Mouse (Mus musculus) midbrain, postnatal 0 days (tissue): ENCODE data around the gene Inhbe. TPM values are rescaled to one million over a fixed set of nuclear protein-coding genes. Genes with fewer than 3 reads are reported as not detected.

Source experiments
- ATAC-seq: fragments of 200-750 bp; cut with Nextera tagmentation; 2 replicates; pipeline ENCODE4 v1.8.0; 2017; ENCODE audit warnings: moderate number of reproducible peaks, mild to moderate bottlenecking, moderate TSS enrichment, moderate library complexity; ENCODE audit not compliant: low FRiP score
- DNase-seq: peaks from one replicate; pipeline ENCODE4 v3.0.0-alpha.2; 2015; ENCODE audit warnings: low spot score
- H3K27ac ChIP-seq: fragments of 300-500 bp; sonication (generic); 2 replicates; pipeline ENCODE4 v1.5.1; 2014; ENCODE audit warnings: low read depth, mild to moderate bottlenecking, low read length, mixed read lengths
- H3K27me3 ChIP-seq: fragments of 300-500 bp; sonication (generic); 2 replicates; pipeline ENCODE4 v1.6.1; 2014; ENCODE audit warnings: low read length, control low read depth, mixed read lengths; ENCODE audit not compliant: insufficient read depth
- H3K36me3 ChIP-seq: fragments of 300-500 bp; sonication (generic); 2 replicates; pipeline ENCODE4 v1.6.1; 2014; ENCODE audit warnings: low read length, control low read depth, mixed read lengths; ENCODE audit not compliant: insufficient read depth
- H3K4me1 ChIP-seq: fragments of 300-500 bp; sonication (generic); 2 replicates; pipeline ENCODE4 v1.6.1; 2014; ENCODE audit warnings: mild to moderate bottlenecking, control low read depth, antibody characterized with exemption, low read length, mixed read lengths; ENCODE audit not compliant: insufficient read depth
- H3K4me2 ChIP-seq: fragments of 300-500 bp; sonication (generic); 2 replicates; pipeline ENCODE4 v1.6.1; 2014; ENCODE audit warnings: low read depth, mild to moderate bottlenecking, low read length, mixed read lengths; ENCODE audit not compliant: poor library complexity, severe bottlenecking
- H3K4me3 ChIP-seq: fragments of 300-500 bp; sonication (generic); 2 replicates; pipeline ENCODE4 v1.5.1; 2014; ENCODE audit warnings: low read depth, mild to moderate bottlenecking, low read length, moderate library complexity
- H3K9ac ChIP-seq: fragments of 300-500 bp; sonication (generic); replicated peaks from 2 replicates; pipeline ENCODE4 v1.6.1; 2014; ENCODE audit warnings: mild to moderate bottlenecking, low read length, moderate library complexity, mixed read lengths; ENCODE audit not compliant: poor library complexity, severe bottlenecking
- H3K9me3 ChIP-seq: fragments of 300-500 bp; sonication (generic); 2 replicates; pipeline ENCODE4 v1.6.1; 2016; ENCODE audit warnings: low read length, control low read depth
- CTCF ChIP-seq: IDR thresholded peaks from 2 replicates; pipeline ENCODE4 v1.5.1; 2016; ENCODE audit warnings: antibody characterized with exemption, mild to moderate bottlenecking
- WGBS: fragments of 180-500 bp; shearing (Covaris S2); extraction: QIAGEN DNeasy Blood & Tissue Kit; methylation state at CpG from one replicate; pipeline ENCODE4 v1.1.7; 2014; 5-methylcytosine and 5-hydroxymethylcytosine counted together
- polyA plus RNA-seq: library from polyadenylated mRNA; unstranded; fragments of >200 nt; fragmentation: Nextera tagmentation; extraction: Ambion mirVana; gene quantifications from 2 replicates; pipeline ENCODE4 v1.2.1, GENCODE M21; 2015
- total RNA-seq: library from RNA; depleted of rRNA; stranded (reverse); fragments of >200 nt; gene quantifications from 2 replicates; pipeline ENCODE4 v1.2.3, GENCODE M21; 2014

The Inhbe gene
- total and polyA plus RNA-seq, 2 experiments from 2014 or later: not detected

- WGBS: 6% methylated on average over 29 of the region's 29 CpGs
- peaks cover 3% of the 10 kb centered on the region; the same call in 1 of the 2 replicates for H3K4me1 ChIP-seq
- DNase-seq: no peak
- peak overlapping the region; percentile 36 for H3K9ac ChIP-seq
- H3K4me2 ChIP-seq: peak overlapping the region; percentile 56
- H3K27ac ChIP-seq: no peak overlapping the region
- no peak for ATAC-seq
- H3K27me3 ChIP-seq: peaks cover 61% of the 10 kb centered on the region
- no peaks in the 10 kb centered on the region for H3K9me3 ChIP-seq
- peak overlapping the region; percentile 30 for H3K4me3 ChIP-seq
- TF ChIP-seq CTCF: no peak
- no peaks in the 10 kb centered on the region for H3K36me3 ChIP-seq
Observed at GRCm38 (mm10) chr10:127326828-127327227, 27.4 kb downstream of the Inhbe start.

DNA sequence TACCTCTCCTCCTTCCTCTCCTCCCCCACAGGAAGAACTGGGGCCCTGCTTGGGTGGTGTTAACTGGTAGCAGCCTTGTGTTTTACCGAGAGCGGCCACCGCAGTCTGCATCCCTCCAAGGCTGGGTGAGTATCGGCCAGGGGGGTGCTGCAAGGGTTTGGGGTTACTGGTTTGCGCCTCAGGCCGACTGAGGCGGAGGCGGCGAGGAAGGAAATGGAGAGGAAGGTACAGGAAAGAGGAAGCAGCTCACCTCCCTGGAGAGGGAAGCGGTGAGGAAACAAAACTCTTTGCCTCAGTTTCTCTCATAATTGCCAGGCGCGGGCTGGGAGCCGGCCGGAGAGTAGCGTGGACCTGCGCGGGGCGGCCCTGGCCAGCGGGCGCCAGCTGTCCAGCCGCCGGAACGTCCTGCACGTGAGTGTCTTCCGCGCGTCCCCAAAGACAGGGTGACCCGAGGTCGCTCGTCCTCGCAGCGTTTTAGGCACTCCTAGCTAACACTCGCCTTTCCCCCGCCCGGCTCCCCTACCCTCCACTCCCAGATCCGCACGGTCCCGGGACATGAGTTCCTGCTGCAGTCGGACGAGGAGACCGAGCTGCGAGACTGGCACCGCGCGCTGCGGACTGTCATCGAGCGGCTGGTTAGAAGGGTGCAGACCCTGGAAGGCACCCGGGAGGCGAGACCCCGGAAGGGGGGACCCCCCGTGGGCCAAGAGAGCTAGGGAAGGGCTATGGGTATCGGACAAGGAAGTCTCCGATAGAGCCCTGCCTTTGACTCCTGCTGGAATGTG lies 28.0 kb downstream of the Inhbe start:
- 2% methylated on average over 52 of the region's 54 CpGs for WGBS
- Histone ChIP-seq H3K4me3 (peak overlapping the region; percentile 30), H3K9ac (peak overlapping the region; percentile 36), H3K9me3 (no peaks in the 10 kb centered on the region), H3K27me3 (peaks cover 61% of the 10 kb centered on the region), H3K27ac (no peak overlapping the region), H3K4me1 (peaks cover 3% of the 10 kb centered on the region; the same call in 1 of the 2 replicates), H3K36me3 (no peaks in the 10 kb centered on the region), H3K4me2 (peak overlapping the region; percentile 56)
- DNase-seq: no peak
- no peak for TF ChIP-seq CTCF
- no peak for ATAC-seq

DNA sequence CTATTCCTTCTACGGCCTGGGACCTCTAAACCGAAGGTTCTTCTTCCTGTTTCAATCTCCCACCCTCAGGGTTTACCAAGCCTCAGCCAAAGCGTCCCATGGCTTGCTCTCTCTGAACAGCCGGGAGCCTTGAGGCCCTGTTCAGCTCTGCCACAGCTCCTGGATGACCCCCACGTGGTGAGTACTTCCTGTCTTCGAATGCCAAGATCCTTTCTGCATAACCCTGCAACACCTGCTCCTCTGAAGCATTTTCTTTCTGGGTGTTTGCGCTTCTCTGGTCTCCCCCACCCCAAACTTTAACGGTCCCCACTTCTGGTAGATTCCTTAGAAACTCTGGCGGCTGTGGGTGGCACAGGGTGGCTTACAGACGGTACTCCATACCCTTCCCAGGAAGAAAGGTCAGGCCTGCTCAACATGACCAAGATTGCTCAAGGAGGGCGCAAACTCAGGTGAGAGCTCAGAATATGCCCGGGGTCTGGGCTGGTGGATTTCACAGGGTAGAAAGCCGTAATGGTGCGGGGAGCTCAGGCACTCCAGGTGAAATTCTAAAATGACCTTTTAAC lies 28.7 kb downstream of the Inhbe start:
- Histone ChIP-seq H3K4me3 (peak overlapping the region; percentile 30; the same call in 1 of the 2 replicates), H3K4me1 (peaks cover 3% of the 10 kb centered on the region; the same call in 1 of the 2 replicates), H3K9me3 (no peaks in the 10 kb centered on the region), H3K36me3 (no peaks in the 10 kb centered on the region), H3K27ac (no peak overlapping the region), H3K27me3 (peaks cover 61% of the 10 kb centered on the region), H3K9ac (no peak overlapping the region), H3K4me2 (peak overlapping the region; percentile 56)
- 38% methylated on average over 14 of the region's 14 CpGs for WGBS
- no peak for TF ChIP-seq CTCF
- no peak for DNase-seq
- ATAC-seq: no peak

- peak; percentile 58 for TF ChIP-seq CTCF
- ATAC-seq (no peak), DNase-seq (peak; percentile 44)
- Histone ChIP-seq H3K36me3 (no peaks in the 10 kb centered on the region), H3K9ac (no peak overlapping the region), H3K4me3 (no peak overlapping the region), H3K4me2 (no peak overlapping the region), H3K9me3 (no peaks in the 10 kb centered on the region), H3K27ac (no peak overlapping the region), H3K4me1 (peaks cover 3% of the 10 kb centered on the region; the same call in 1 of the 2 replicates), H3K27me3 (peaks cover 56% of the 10 kb centered on the region)
- WGBS: 14% methylated on average over 7 of the region's 7 CpGs
Observed at GRCm38 (mm10) chr10:127324495-127324894, 29.7 kb downstream of the Inhbe start.

DNA sequence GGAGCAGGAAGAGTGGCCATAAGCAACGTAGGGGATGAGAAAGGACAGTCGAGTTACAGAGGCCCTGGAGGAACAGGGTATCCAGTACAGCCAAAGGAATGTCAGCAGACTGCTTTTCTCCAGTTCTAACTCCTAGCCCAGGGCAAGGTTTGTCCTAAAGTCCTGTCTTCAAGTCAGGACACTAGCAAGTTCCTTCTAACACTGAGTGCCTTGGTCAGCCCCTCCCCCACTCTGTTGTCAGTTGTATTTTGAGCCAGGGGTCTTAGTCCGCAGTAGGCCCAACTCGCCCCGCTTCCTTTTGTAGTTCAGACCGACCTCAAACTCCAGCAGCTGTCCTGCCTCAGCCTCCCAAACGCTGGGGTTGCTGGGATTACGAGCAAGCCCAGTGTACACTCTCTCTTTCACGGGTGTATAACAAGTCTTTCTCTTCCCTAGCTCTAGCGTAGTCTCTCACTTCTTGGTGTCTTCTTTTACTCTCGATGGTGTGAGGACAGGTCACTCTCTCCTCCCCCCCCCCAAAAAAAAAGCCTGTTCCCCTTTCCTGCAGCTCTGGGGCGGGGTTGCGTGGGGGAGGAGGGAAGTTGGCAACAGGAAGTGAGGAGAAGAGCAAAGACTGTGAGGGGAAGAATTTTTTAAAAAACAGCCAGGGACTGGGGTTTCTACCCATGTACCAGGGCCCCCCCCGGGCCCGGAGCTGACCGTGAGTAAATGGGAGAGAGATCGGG lies 30.9 kb downstream of the Inhbe start:
- TF ChIP-seq CTCF: no peak
- H3K27me3 ChIP-seq: peaks cover 44% of the 10 kb centered on the region
- ATAC-seq (no peak), DNase-seq (no peak)
- H3K4me2 ChIP-seq: no peak overlapping the region
- no peak overlapping the region for H3K9ac ChIP-seq
- no peaks in the 10 kb centered on the region for H3K36me3 ChIP-seq
- H3K27ac ChIP-seq: no peak overlapping the region
- 81% methylated on average over 17 of the region's 17 CpGs for WGBS
- peaks cover 3% of the 10 kb centered on the region; the same call in 1 of the 2 replicates for H3K4me1 ChIP-seq
- no peaks in the 10 kb centered on the region for H3K9me3 ChIP-seq
- no peak overlapping the region for H3K4me3 ChIP-seq
